Mouse (Mus musculus) hindbrain, embryonic 11.5 days (tissue): ENCODE results near the gene Atl2. TPM values are rescaled to one million over a fixed set of nuclear protein-coding genes. Genes with fewer than 3 reads are reported as not detected.

Experiments used
- ATAC-seq: fragments of 200-750 bp; cut with Nextera tagmentation; 2 replicates; pipeline ENCODE4 v1.8.0; 2017; ENCODE audit warnings: mild to moderate bottlenecking, moderate TSS enrichment, moderate library complexity; ENCODE audit not compliant: low FRiP score
- DNase-seq: peaks from one replicate; pipeline ENCODE4 v3.0.0-alpha.2; 2015; ENCODE audit warnings: low spot score
- H3K27ac ChIP-seq: fragments of 300-500 bp; sonication (generic); 2 replicates; pipeline ENCODE4 v1.5.1; 2014; ENCODE audit warnings: mild to moderate bottlenecking, low read depth, low read length
- H3K27me3 ChIP-seq: fragments of 300-500 bp; sonication (generic); 2 replicates; pipeline ENCODE4 v1.6.1; 2014; ENCODE audit warnings: mild to moderate bottlenecking, low read length, moderate library complexity, mixed read lengths; ENCODE audit not compliant: control insufficient read depth, insufficient read depth
- H3K36me3 ChIP-seq: fragments of 300-500 bp; sonication (generic); 2 replicates; pipeline ENCODE4 v1.6.1; 2014; ENCODE audit warnings: mild to moderate bottlenecking, low read length, moderate library complexity, mixed read lengths; ENCODE audit not compliant: control insufficient read depth, insufficient read depth
- H3K4me1 ChIP-seq: fragments of 300-500 bp; sonication (generic); replicated peaks from 2 replicates; pipeline ENCODE4 v1.6.1; 2014; ENCODE audit warnings: low read length, mixed read lengths; ENCODE audit not compliant: control insufficient read depth, insufficient read depth
- H3K4me2 ChIP-seq: fragments of 300-500 bp; sonication (generic); replicated peaks from 2 replicates; pipeline ENCODE4 v1.6.1; 2014; ENCODE audit warnings: mild to moderate bottlenecking, low read depth, low read length
- H3K4me3 ChIP-seq: fragments of 300-500 bp; sonication (generic); 2 replicates; pipeline ENCODE4 v1.5.1; 2014; ENCODE audit warnings: low read depth, low read length
- H3K9ac ChIP-seq: fragments of 300-500 bp; sonication (generic); 2 replicates; pipeline ENCODE4 v1.6.1; 2014; ENCODE audit warnings: low read depth, low read length
- H3K9me3 ChIP-seq: fragments of 300-500 bp; sonication (generic); 2 replicates; pipeline ENCODE4 v1.6.1; 2016; ENCODE audit warnings: low read length; ENCODE audit not compliant: control insufficient read depth
- WGBS: fragments of 180-500 bp; shearing (Covaris S2); extraction: QIAGEN DNeasy Blood & Tissue Kit; methylation state at CpG from one replicate; pipeline ENCODE4 v1.1.7; 2014; 5-methylcytosine and 5-hydroxymethylcytosine counted together
- polyA plus RNA-seq: library from polyadenylated mRNA; unstranded; fragments of >200 nt; fragmentation: Nextera tagmentation; extraction: Ambion mirVana; gene quantifications from 2 replicates; pipeline ENCODE4 v1.2.1, GENCODE M21; 2014

Atl2 gene
- polyA plus RNA-seq, 1 experiment from 2014 or later = 41.3 TPM

- no peak for DNase-seq
- no peak for ATAC-seq
- H3K27ac ChIP-seq = no peak overlapping the region
- H3K4me1 ChIP-seq = no peaks in the 10 kb centered on the region
- no peak overlapping the region for H3K4me3 ChIP-seq
- no peaks in the 10 kb centered on the region for H3K9me3 ChIP-seq
- H3K27me3 ChIP-seq = no peaks in the 10 kb centered on the region
- H3K36me3 ChIP-seq = no peaks in the 10 kb centered on the region
- H3K4me2 ChIP-seq = no peak overlapping the region
- whole genome bisulfite sequencing = 95% methylated on average over 11 of the region's 11 CpGs
- H3K9ac ChIP-seq = no peak overlapping the region
These were observed 30.0 kb upstream of the Atl2 start for GRCm38 (mm10) chr17:79925865-79926421.

DNA sequence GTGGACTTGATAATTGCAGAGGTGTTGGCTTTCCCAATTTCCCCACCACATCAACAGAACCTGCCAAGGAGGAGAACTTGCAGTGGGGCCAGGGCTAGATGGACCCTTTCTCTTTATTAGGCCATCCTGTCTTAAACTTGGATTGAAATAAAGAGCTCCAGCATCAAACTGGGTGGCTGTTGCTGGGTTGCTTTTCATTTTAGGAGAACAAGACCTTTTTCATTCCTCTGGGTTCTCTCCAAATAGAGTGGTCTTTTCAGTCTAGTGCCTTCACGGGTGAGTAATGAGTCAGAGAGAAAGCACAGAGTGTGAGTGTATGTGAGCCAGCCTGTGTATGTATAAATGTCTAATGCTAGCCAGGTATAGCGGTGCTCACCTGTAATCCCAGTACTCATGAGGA lies 24.4 kb upstream of the Atl2 start:
- Histone ChIP-seq H3K9ac (no peak overlapping the region), H3K9me3 (no peaks in the 10 kb centered on the region), H3K4me2 (no peak overlapping the region), H3K4me1 (no peaks in the 10 kb centered on the region), H3K27ac (no peak overlapping the region), H3K36me3 (no peaks in the 10 kb centered on the region), H3K27me3 (no peaks in the 10 kb centered on the region), H3K4me3 (no peak overlapping the region)
- DNase-seq = no peak
- WGBS = 87% methylated on average over 2 of the region's 2 CpGs
- no peak for ATAC-seq

DNA sequence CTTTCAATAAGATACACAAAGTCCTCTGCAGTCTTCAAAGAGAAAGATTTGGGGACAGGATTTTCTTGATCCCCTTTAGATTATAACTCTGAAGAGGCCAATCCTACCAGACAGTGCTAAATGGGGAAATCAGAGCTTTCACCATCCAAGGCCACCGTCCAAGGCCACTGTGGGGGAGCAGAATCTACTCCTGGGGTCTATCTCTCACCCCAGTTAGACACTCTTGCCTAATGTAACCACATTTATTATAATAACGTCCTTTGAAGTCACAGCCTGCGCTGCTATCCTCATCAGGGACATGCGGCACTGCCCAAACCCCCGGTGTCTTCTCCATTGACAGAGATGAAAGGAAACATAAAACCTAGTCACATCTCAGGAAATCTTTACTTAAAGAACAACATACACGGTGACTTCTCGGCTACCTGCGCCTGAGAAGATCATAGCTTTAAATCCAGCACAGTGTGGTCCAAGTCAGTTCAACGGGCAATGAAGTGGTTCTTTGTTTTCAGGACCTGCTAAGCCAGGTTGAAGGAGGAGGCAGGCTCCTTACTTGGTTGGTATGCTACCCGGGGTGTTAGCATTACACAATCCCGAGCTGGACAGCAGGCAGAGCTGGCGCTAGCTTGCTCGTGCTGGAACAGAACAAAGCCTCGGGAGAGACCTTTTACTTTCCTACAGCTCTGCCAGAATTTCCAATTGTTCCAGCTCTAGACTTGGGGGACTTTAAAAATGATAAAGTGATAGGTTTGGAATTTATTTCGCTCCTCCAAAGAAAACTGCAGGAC lies 23.8 kb upstream of the Atl2 start:
- no peak overlapping the region for H3K9ac ChIP-seq
- 70% methylated on average over 15 of the region's 15 CpGs for WGBS
- H3K27ac ChIP-seq = no peak overlapping the region
- H3K27me3 ChIP-seq = no peaks in the 10 kb centered on the region
- H3K4me3 ChIP-seq = no peak overlapping the region
- no peak overlapping the region for H3K4me2 ChIP-seq
- H3K4me1 ChIP-seq = no peaks in the 10 kb centered on the region
- ATAC-seq (no peak), DNase-seq (no peak)
- H3K36me3 ChIP-seq = no peaks in the 10 kb centered on the region
- H3K9me3 ChIP-seq = no peaks in the 10 kb centered on the region

GRCm38 (mm10) chr17:79918484-79919004 lies 22.6 kb upstream of the Atl2 start:
- Histone ChIP-seq H3K27ac (no peak overlapping the region), H3K9ac (no peak overlapping the region), H3K4me3 (no peak overlapping the region), H3K36me3 (no peaks in the 10 kb centered on the region), H3K27me3 (no peaks in the 10 kb centered on the region), H3K4me2 (no peak overlapping the region), H3K9me3 (no peaks in the 10 kb centered on the region), H3K4me1 (no peaks in the 10 kb centered on the region)
- WGBS = 24% methylated on average over 9 of the region's 9 CpGs
- no peak for DNase-seq
- ATAC-seq = no peak

DNA sequence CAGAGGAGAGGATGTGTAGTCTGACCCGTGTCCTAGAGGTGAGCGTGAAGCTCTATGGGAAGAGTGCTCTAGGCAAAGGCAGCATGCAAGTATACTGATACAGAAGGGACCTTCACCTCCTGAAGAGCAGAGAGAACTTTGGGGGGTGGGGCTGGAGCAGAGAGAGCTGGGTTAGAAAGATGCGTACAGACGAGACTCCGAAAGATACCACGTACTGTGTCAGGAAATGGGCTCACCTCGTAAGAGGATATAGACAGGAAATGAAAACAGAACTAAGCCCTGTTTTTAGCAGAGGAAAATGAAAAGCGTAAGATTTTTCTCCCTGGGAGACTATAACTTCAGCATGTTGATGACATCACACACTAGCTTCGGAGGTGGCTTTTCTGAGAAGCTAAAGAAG lies 21.1 kb upstream of the Atl2 start:
- no peak for DNase-seq
- 87% methylated on average over 9 of the region's 9 CpGs for WGBS

GRCm38 (mm10) chr17:79912174-79912573 lies 16.3 kb upstream of the Atl2 start:
- no peak overlapping the region for H3K4me3 ChIP-seq
- 78% methylated on average over 2 of the region's 2 CpGs for WGBS

More for the DNA sequence above, 21.1 kb upstream of the Atl2 start:
- Histone ChIP-seq H3K36me3 (no peaks in the 10 kb centered on the region), H3K4me2 (no peak overlapping the region), H3K9ac (no peak overlapping the region), H3K4me3 (no peak overlapping the region), H3K4me1 (no peaks in the 10 kb centered on the region), H3K27me3 (no peaks in the 10 kb centered on the region), H3K9me3 (no peaks in the 10 kb centered on the region), H3K27ac (no peak overlapping the region)
- no peak for ATAC-seq

DNA sequence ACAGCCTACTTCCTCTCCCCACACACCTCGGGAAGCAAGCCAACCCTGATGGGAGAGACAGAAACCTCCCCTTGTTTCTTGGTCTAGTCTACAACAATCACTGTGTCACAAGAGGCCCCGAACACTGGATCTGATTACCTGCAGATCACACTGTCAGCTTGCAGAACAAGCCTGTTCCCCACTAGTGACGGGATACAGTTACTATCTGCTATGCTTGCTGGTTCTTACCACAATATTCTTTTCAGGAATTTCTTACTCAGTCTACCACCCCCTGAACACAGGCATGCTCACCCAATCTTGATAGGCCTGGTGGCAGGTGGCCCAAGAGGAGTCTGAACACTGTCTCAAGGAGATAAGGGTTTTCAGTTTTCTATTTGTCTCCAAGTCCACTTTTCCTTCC lies 15.8 kb upstream of the Atl2 start:
- 71% methylated on average over 3 of the region's 3 CpGs for WGBS
- DNase-seq (no peak), ATAC-seq (no peak)
- Histone ChIP-seq H3K9me3 (no peaks in the 10 kb centered on the region), H3K27ac (no peak overlapping the region), H3K4me2 (no peak overlapping the region), H3K36me3 (no peaks in the 10 kb centered on the region), H3K4me3 (no peak overlapping the region), H3K27me3 (no peaks in the 10 kb centered on the region), H3K9ac (no peak overlapping the region), H3K4me1 (no peaks in the 10 kb centered on the region)

More at GRCm38 (mm10) chr17:79912174-79912573, 16.3 kb upstream of the Atl2 start:
- ATAC-seq (no peak), DNase-seq (no peak)
- H3K36me3 ChIP-seq = no peaks in the 10 kb centered on the region
- no peak overlapping the region for H3K4me2 ChIP-seq
- no peaks in the 10 kb centered on the region for H3K27me3 ChIP-seq
- H3K27ac ChIP-seq = no peak overlapping the region
- H3K4me1 ChIP-seq = no peaks in the 10 kb centered on the region
- H3K9ac ChIP-seq = no peak overlapping the region
- no peaks in the 10 kb centered on the region for H3K9me3 ChIP-seq

- H3K4me1 ChIP-seq = no peaks in the 10 kb centered on the region
- H3K36me3 ChIP-seq = no peaks in the 10 kb centered on the region
- H3K4me2 ChIP-seq = no peak overlapping the region
- DNase-seq (no peak), ATAC-seq (no peak)
- no peak overlapping the region for H3K4me3 ChIP-seq
- no peak overlapping the region for H3K9ac ChIP-seq
- no peaks in the 10 kb centered on the region for H3K27me3 ChIP-seq
- H3K27ac ChIP-seq = no peak overlapping the region
- 91% methylated on average over 12 of the region's 12 CpGs for WGBS
- no peaks in the 10 kb centered on the region for H3K9me3 ChIP-seq
These were observed 13.6 kb upstream of the Atl2 start for GRCm38 (mm10) chr17:79909571-79909970.

DNA sequence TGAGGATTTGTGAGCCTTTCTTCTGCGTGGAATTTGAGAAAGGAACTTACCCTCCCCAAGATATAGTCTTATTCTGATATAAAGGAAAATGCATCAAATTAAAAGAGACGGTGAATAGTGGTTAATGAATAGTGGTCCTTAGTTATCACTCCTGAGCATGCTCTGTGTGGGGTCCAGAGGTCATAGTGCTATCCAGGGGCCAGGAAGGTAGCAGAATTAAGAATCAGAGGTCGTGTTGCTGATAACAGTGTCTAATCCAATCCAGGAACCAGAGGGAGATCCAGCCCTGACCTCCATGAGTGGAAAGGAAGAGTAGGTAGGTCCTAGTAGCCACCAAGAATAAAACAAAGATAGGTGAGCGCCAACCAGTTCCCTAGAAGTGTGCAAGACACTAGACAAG lies 11.8 kb upstream of the Atl2 start:
- WGBS = 78% methylated on average over 4 of the region's 4 CpGs
- DNase-seq = no peak
- ATAC-seq = no peak
- Histone ChIP-seq H3K27me3 (no peaks in the 10 kb centered on the region), H3K9me3 (no peaks in the 10 kb centered on the region), H3K4me2 (no peak overlapping the region), H3K4me3 (no peak overlapping the region), H3K9ac (no peak overlapping the region), H3K4me1 (no peaks in the 10 kb centered on the region), H3K36me3 (no peaks in the 10 kb centered on the region), H3K27ac (no peak overlapping the region)
